Mouse (Mus musculus) olfactory bulb, adult 2 months (tissue): ENCODE data around the gene Crabp1. TPM values are rescaled to one million over a fixed set of nuclear protein-coding genes. Genes with fewer than 3 reads are reported as not detected.

Source experiments
- H3K27ac ChIP-seq: fragments of 200-500 bp; 2 replicates; pipeline ENCODE4 v1.5.1; 2012; ENCODE audit warnings: low read depth, low read length; ENCODE audit not compliant: insufficient read depth
- H3K4me1 ChIP-seq: fragments of 200-500 bp; 2 replicates; pipeline ENCODE4 v1.6.1; 2012; ENCODE audit warnings: low read length; ENCODE audit not compliant: control insufficient read depth, insufficient read depth
- H3K4me3 ChIP-seq: fragments of 200-500 bp; 2 replicates; pipeline ENCODE4 v1.5.1; 2012; ENCODE audit warnings: mild to moderate bottlenecking, low read depth, low read length, moderate library complexity; ENCODE audit not compliant: insufficient read depth
- CTCF ChIP-seq: fragments of 200-500 bp; IDR thresholded peaks from 2 replicates; pipeline ENCODE4 v1.5.1; 2012; ENCODE audit warnings: low read depth, mild to moderate bottlenecking, low read length, moderate library complexity; ENCODE audit not compliant: insufficient read depth
- POLR2A ChIP-seq: fragments of 200-500 bp; IDR thresholded peaks from 2 replicates; pipeline ENCODE4 v1.6.1; 2012; ENCODE audit warnings: mild to moderate bottlenecking, low read depth, low read length, moderate library complexity; ENCODE audit not compliant: insufficient read depth
- WGBS: fragments of 180-500 bp; shearing (Covaris S2); methylation state at CpG from one replicate; pipeline ENCODE4 v1.1.7; 2018; 5-methylcytosine and 5-hydroxymethylcytosine counted together
- polyA plus RNA-seq: library from polyadenylated mRNA; stranded (reverse); fragments of >200 nt; gene quantifications from 2 replicates; pipeline ENCODE4 v1.2.4, GENCODE M21; 2012; ENCODE audit warnings: low replicate concordance; ENCODE audit not compliant: missing spikeins, insufficient read depth, insufficient read length

The Crabp1 gene
- polyA plus RNA-seq: not detected in 2 replicates

DNA sequence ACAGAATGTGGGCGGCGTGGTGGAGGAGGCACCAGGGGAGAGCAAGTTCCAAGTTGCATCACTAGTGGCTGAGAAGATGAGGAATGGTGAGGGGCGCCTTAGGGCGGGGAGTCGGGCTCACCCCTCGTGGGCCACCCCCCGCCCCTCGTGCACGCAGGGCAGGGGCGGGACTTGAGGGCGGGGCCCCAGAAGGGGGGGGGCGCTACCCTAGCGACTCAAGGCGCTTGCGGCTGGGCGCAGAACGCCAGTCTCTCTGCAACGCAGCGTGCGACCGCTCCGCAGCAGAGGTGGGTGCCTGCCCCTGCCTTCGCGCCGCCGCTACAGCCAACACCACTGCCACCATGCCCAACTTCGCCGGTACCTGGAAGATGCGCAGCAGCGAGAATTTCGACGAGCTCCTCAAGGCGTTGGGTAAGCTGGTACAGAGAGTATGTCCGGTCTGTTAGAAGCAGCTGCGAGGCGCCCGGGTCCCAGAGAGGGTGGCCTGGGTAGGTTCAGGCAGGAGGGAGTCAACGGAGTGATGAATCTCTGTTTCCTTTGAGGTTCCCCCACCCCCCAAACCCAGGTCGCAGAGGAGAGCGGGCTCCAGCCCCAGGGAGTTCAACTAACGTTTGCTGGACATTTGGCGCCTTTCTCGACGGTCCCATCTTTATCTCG lies at the start of gene Crabp1:
Crabp1 (plus strand) TSS at position 188 of the 657 bp plus-strand sequence.
- 2% methylated on average over 45 of the region's 45 CpGs for whole genome bisulfite sequencing
- no peak for TF ChIP-seq POLR2A
- no peak for TF ChIP-seq CTCF
- H3K27ac ChIP-seq: no peak within 1 kb of the TSS
- H3K4me1 ChIP-seq: peaks cover 16% of the 10 kb centered on the region
- H3K4me3 ChIP-seq: peak within 1 kb of the TSS; percentile 45

DNA sequence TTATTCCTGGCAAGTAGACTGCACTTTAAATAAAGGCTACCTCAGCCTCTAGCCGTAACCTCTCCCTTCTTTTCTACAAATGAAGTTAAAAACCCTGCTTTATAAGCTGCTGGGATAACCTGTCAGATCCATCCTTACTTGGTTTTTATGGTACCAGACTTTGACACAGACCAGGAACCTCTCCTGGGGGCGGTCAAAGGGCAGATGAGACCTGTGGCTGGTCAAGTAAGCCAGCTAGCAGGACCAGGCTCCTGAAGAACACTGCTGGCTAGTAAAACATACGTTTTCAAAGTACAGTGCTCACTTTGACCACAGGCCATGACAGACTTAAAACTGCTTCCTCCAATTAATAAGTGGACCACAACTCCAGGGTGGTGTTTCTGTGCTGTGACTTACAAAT lies 48.8 kb upstream of the Crabp1 start:
- Histone ChIP-seq H3K4me3 (no peak overlapping the region), H3K4me1 (no peaks in the 10 kb centered on the region), H3K27ac (no peak overlapping the region)
- TF ChIP-seq POLR2A (no peak), CTCF (no peak)
- WGBS: 92% methylated on average over 3 of the region's 3 CpGs

DNA sequence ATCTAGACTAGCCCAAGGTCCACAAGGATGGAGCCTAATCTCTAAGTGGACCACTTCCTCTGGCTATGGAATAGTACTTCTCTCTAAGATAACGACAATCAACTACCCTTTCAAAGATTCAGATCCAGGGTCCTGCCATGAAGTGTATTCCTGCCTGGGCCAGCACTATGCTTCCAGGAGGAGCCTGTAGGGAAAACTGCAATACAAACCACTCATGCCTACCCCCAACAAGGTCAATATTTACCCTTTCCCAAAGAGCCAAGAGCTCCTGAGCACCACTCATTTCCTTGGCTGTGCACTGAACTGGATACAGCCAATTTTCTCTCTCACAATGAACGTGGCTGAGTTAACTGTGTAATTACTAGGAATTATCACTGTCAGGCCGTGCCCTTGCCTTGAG lies 47.0 kb upstream of the Crabp1 start:
- TF ChIP-seq POLR2A (no peak), CTCF (no peak)
- WGBS: 44% methylated on average over 3 of the region's 3 CpGs
- Histone ChIP-seq H3K4me1 (no peaks in the 10 kb centered on the region), H3K27ac (no peak overlapping the region), H3K4me3 (no peak overlapping the region)

DNA sequence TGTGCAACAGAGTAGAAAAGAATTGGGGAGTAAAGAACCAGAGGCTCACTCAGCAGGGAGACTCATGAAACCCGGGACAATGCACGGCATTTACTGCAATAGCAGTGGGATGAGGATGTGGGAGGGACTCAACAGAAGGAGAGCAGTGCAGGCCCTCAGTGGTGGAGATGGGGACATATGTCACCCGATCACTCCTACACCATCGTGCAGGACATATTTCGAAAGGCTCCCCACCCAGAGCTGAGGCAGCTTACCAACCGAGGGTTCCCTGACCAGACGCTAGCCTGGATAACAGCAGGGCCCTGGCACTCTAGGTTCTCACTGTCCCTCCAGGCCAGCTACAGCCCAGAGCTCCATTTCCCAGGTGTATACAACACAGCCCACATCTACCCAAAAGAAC lies 42.4 kb upstream of the Crabp1 start:
- 56% methylated on average over 7 of the region's 7 CpGs for WGBS
- H3K4me3 ChIP-seq: no peak overlapping the region
- no peak overlapping the region for H3K27ac ChIP-seq
- TF ChIP-seq POLR2A: no peak
- TF ChIP-seq CTCF: no peak
- no peaks in the 10 kb centered on the region for H3K4me1 ChIP-seq

DNA sequence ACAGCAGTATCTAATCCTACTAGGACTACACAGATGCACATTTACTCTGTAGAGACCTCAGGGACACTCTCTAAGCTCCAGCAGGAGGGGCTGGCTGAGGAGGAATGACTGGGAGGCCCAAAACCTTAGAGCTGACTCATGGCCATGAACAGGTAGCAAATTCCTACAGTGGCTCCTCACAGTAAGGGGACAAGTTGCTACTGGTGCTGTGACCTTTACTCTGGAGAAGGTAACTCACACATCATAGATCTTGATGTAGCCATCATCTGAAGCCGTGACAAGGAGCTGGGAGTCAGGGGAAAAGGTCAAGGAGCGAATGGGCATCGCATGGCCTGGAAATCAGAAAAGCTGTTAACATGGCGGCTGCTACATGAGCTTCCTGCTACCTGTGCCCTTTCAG lies 42.0 kb upstream of the Crabp1 start:
- no peak overlapping the region for H3K27ac ChIP-seq
- H3K4me1 ChIP-seq: no peaks in the 10 kb centered on the region
- TF ChIP-seq CTCF: no peak
- no peak for TF ChIP-seq POLR2A
- no peak overlapping the region for H3K4me3 ChIP-seq
- WGBS: 97% methylated on average over 4 of the region's 4 CpGs

DNA sequence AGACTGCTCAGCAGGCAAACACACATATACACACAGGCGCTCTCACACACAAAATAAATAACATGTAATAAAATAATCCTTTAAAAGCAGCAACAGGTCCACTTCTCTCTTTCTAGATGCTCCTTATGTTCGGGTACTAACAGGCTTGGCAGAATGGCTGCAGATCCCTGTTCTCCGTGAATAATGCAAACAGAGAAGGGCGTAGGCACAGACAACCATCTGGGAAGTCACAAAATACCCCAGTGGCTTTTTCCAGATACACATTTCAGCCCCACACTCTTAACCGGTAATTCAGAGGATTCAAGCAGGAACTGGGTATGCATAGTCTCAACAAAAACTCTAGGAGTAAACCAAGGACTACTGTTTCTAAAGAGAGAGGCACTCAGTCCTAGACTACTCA lies 38.2 kb upstream of the Crabp1 start:
- TF ChIP-seq POLR2A: no peak
- no peak for TF ChIP-seq CTCF

DNA sequence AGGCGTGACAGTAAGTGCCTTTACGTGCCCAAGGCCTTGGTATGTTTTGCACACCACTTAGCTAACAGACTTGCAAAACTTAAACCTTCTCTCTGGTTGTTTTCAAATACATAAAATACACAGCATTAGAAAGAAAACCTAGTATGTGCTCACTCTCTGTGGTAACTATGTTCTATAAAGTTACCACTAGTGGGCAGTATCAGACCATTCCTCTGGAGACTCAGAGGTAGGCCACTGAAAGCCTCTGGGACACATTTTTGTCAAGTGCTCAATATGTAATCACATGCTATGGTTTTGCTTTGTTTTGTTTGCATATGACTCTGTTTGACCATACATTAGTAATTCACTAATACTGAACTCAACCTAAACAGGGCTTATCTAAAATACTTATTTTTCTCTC lies 32.4 kb upstream of the Crabp1 start:
- TF ChIP-seq CTCF (no peak), POLR2A (no peak)
- no peak overlapping the region for H3K4me3 ChIP-seq
- no peaks in the 10 kb centered on the region for H3K4me1 ChIP-seq
- no peak overlapping the region for H3K27ac ChIP-seq
- WGBS: 91% methylated on average over 2 of the region's 2 CpGs

More for the DNA sequence above, 38.2 kb upstream of the Crabp1 start:
- 81% methylated on average over 5 of the region's 5 CpGs for WGBS
- no peak overlapping the region for H3K4me3 ChIP-seq
- H3K27ac ChIP-seq: no peak overlapping the region
- H3K4me1 ChIP-seq: no peaks in the 10 kb centered on the region

DNA sequence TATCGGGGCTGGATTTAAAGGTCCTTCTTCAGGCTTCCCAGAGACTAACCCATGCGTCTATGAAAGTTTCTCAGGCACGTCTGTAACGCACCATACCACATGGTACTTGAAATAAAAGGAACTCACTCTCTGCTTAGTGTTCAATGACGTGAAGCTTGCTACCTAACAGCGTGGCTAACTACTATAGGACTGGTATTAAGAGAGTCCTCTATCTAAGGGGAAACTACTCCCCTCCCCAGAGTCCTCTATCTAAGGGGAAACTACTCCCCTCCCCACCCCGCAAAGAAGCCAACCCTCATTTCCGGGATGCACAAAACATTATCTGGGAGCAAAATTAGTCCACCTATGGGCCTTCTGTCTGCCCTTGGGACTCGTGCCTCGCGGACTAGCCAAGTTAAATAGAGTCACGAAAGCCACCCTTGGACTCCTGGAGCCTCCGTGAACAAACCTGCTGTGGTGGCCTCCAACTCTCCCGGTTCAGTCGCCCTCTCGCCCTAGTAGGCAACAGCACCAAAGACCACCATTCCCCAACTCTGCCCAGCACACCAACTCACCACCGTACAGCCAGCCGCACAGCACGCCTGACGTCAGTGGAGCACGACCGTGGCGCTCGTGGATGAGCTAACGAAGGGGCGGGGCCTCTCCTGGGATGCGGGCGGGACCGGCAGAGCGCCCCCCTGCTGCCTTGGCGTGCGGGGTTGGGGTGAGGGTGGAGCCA lies 30.5 kb upstream of the Crabp1 start, which contains the start of gene Wdr61:
Wdr61 (minus strand) TSS at position 599 of the 718 bp plus-strand sequence.
- no peaks in the 10 kb centered on the region for H3K4me1 ChIP-seq
- WGBS: under 1% methylated on average over 32 of the region's 32 CpGs
- TF ChIP-seq POLR2A: peak; percentile 81
- TF ChIP-seq CTCF: no peak
- peak within 1 kb of the TSS; percentile 72 for H3K4me3 ChIP-seq
- H3K27ac ChIP-seq: no peak within 1 kb of the TSS; the same call in 1 of the 2 replicates

DNA sequence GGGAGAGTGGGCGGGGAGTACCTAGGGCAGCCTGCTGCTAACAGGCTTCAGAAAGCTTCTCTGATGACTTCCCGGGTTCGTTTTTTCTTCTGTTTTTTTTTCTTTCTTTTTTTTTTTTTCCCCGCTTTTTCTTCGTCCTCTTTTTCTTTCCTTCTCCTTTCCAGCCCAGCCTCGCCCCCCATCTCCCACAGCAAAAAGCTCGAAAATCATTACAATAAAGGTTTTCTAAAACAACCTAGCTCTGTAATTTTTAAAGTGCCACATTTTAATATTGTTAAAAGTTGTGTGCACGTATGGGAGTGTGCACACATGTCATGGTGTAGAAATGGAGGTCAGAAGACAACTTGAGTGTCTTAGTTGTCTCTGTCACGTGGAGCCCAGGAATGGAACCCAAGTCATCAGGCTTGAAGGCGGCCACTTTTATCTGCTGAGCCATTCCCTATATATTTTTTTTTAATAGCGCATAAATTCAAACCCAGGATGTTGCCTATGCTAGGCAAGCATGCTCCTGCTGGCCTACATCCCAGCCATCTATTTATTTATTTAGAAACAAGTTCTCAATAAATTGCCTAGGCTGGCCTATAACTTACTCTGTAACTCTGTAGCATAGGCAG lies 29.8 kb upstream of the Crabp1 start:
- Histone ChIP-seq H3K4me3 (peak overlapping the region; percentile 72), H3K4me1 (peaks cover 2% of the 10 kb centered on the region; the same call in 1 of the 2 replicates), H3K27ac (no peak overlapping the region; the same call in 1 of the 2 replicates)
- TF ChIP-seq POLR2A (no peak), CTCF (no peak)
- WGBS: 17% methylated on average over 11 of the region's 11 CpGs
